Mouse (Mus musculus): Measurements from ENCODE around the gene Nol12.

- TF ChIP-seq POLR2A (IDR thresholded peaks at IDR 0.05; ENCODE audit: extremely low read depth, insufficient read depth, low read length) (no peak), CTCF (IDR thresholded peaks at IDR 0.05; ENCODE audit: extremely low read depth, insufficient read depth, low read length) (no peak)
These were observed 16.6 kb upstream of the Nol12 start for GRCm38 (mm10) chr15:78918126-78918525.

All from cortical plate, adult 2 months (tissue).